Mouse (Mus musculus): Measurements from ENCODE around the gene Gm28635.

Gene Gm28635

DNA sequence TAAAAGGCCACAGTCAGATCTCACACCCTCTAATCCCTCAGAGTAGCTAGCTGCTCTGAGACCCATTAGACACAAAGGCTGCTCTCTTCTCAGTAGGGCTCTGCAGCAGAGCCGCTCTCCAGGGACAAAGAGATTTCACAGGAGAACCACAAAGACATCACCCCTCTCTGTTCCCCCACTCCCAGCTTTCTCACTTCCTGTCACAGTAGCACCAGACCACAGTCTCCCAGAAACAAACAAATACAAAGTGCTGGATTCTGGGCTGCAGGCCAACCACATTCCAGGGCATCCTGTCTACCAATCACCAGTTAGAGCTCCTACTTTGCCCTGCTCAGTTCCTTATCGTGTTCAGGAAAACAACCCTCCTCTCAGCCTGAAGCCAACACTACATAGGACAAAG lies 42.2 kb downstream of the Gm28635 start:
- DNase-seq, result peak; percentile 93 to 95

GRCm38 (mm10) chr2:84634934-84635482 lies 42.8 kb downstream of the Gm28635 start:
- DNase-seq, result peak in 1 of 2 experiments; percentile 47

DNA sequence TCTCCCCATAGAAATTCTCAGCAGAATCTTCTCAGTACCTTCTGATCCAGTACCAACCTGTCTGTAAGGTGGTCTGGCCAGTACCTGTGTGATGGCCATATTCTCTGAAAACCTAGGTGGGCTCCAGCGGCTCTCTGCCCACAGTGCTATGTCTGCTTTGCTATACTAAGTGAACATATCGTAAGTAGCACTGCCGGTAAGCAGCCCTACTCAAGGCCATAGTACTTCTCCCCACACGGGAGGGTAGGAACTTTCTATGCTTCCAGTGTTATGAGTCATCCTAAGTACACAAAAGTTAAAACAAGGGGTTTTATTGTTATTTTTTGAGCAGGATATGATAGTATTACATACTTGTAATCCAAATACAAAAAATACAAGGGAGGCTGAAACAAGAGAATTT lies 43.8 kb downstream of the Gm28635 start:
- no peak for DNase-seq

- peak; percentile 27 to 45 for DNase-seq
These were observed 44.8 kb downstream of the Gm28635 start for GRCm38 (mm10) chr2:84632999-84633398.

DNA sequence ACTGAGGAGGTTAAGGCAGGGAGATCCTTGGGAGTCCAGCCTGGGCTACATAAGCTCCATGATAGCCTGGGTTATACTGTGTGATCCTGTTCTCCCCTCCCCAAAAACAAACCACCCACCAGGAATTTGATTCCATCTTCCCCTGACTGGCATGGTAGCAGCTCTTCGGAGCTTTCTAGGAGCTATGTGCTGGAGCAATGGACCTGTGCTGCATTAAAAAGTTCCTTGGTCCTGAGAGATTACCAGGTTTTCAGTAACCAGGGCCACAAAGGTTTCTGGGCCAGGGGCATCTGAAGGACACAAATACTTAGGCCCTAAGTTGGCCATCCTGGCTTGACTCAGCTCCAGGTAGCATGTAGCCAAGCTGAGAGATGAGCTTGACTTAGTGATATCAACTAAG lies 45.8 kb downstream of the Gm28635 start:
- DNase-seq, result no peak

DNA sequence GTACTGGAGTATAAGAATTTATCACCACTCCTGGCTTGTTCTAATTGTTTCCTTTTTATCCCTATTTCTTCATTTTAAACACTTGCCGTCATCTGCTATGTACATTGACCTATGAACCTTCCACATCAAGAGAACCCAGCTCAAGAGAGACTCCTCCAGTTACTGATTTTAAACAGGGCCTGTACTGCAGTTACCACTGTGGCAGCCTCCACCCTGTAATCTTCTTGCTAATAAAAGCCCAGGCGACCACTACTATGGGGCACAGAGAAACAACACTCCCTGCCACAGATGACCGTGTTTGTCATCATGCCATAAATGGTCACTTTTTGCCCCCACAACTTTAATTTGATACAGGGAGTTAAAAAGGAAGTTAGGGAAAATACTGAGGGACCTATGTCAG lies 50.8 kb downstream of the Gm28635 start:
- DNase-seq, result no peak

DNA sequence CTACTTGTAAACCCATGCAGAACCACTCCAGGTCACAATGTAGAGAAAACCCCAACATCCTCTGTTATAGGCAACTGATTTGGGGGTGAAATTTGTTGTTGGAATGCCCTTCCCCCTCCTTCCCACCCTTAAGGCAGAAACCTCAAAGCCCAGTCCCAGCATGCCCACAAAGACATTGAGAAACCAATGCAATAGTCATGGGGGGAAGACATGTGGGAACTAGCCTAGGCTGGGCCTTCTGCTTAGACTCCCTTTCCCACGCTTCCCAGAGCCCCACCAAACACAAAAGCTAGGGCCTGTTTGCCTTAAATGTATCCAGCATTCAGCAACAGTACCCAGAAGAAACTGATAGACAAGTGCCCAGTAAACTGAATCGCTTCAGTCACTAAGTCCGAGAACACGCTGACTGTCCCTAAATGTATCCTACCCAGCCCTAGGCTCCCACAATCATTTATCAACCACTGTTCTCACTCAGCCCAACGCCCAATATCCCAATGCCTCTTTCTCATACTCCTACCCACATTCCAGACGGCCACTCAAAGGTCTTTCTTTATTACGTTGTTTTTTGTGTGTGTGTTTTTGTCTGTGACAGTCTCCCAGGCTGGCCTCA lies 51.4 kb downstream of the Gm28635 start:
- DNase-seq, result no peak

DNA sequence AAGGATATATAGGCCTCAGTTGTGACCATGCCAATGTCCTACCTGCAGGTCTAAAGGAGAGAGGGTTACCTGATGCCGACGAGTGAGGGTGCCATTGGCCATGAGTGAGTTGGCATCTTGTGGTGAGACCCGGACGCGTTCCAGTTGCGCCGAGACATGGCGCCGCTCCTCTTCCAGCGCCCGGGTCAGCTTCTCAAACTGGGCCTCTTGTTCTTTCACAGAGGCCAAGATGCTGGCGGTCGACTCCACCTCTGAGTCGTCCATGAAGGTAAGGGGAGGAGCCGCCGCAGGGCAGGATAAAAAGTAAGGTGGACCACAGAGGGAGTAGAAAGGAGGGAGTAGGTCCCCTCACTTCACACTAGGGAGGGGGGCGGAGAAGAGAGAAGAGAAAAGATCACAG lies 53.6 kb downstream of the Gm28635 start:
- no peak for DNase-seq

DNA sequence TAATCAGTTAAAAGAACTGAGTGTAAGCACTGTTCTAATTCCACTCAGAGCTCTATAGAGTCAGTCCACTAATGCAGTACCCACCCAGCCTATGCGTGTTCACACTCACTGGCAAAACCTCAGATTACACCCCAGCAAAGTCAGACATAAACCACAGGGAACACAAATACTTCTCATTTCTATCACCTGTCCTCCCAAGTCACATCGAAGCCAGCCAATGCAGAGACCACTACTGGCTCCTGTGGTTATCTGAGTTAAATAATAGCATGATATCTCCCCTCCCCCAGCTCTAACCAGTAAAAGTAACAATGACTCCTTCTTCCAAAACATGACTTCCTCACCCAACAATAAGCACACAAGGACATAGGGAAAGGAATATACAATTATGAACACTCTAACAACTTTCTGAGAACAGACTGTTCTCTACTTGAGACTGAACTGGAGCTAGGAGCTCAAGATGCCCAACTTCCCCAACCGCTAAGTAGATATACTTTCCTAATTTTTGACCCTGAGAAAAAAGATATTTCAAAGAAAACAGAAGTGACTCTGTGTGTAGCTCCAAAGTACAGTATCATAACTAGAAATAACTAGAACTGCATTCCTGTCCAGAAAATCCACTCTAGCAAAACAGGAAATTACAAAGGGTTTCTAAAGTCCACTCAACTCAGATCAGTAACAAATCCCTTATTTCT lies 54.3 kb downstream of the Gm28635 start:
- DNase-seq, result no peak

DNA sequence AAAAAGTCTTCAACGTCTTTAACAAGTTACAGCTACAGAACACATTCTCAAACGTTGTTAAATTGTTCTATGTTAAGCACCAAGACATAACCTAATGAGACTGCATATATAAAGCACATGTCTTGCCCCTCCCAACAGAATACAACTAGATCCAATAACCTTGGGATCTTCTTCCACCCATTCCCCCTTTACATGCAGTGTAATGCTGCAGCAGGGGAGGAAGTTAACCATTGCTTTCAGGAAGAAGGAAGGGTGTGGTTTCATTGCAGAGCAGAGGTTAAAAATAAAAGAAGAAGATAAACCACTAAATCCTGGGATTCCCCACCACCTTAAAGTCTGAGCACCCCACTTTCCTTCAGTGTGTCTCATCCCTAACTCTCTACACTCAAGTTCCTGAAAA lies 55.2 kb downstream of the Gm28635 start:
- DNase-seq, result no peak

- DNase-seq, result no peak
These were observed 58.0 kb downstream of the Gm28635 start for GRCm38 (mm10) chr2:84619646-84620340.

- DNase-seq, result no peak
These were observed 58.9 kb downstream of the Gm28635 start for GRCm38 (mm10) chr2:84618914-84619313.

DNA sequence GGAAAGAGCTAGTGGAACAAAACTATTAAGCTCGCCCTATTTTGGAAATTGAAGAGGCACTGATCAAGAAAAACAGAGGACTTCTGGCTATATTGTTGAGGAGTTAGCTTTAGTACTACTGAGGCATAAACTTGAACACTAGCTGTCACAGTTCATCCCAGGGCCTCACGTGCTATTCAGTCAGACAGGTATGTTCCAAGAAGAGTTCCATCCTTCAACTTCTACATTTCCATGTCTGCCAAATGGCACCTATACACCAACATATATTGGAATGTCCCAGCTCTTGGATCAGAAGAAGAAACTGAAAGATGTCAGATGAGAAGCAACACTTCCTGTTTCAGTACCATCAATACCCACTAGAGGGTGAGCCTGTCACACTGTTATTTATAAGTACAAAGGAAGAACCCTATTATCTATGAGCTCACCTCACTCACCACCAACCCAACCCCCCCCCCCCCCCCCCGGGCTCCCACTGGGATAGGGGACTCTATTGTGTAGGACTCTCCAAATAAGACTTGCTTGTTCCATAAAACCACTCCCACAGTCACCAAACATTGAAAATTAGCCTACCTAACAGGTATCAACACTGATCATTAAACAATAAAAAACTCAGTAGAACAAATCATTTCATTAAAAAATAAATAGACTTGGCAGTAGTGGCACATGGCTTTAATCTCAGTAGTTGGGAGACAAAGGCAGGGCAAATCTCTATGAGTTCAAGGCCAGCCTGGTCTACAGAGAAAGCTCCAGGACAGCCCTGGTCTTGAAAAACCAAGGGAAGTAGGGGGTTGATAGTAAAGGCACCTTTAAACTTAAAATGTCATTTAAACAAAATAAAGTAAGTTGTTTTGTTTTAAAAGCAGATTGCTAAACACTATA lies 60.0 kb downstream of the Gm28635 start:
- peak in 1 of 2 experiments; percentile 31 for DNase-seq

DNA sequence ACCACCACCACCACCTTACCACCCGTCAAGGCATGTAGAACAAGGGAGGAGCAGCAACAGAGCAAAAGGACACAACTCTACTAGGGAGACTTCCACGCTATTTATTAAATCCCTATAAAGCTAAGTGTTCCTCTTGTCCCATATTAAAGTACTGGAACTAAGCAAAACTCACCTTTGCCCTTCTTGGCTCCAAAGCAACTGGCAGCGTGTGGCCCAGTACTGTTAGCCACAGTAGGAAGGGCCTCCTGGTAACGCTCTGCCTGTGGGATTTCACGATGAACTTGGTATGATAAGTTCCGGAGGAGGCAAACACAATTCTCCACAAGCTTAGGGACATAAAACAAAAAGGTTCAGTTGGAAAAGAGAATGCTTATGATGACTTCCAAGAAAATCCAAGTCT lies 65.1 kb downstream of the Gm28635 start:
- no peak for DNase-seq

GRCm38 (mm10) chr2:84607842-84608241 lies 70.0 kb downstream of the Gm28635 start:
- DNase-seq, result no peak

DNA sequence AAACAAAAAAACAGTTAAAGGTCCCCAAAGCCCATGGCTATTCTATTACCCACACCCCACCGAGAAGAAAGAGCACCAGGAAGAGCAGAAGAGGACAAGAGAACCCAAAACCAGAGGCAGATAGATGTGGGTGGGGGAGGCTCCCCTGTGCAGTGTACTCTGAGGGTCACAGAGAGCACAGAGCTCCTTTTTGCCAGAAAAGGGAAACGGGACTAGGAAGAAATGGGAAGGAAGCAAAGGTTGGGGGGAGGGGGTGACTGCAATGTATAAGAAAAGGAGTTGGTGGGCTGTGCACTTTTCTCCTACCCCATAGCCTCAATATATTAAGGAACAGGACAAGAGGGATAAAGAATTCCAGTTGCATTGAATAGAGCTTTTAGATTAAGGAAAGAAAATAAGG lies 76.9 kb downstream of the Gm28635 start:
- no peak for DNase-seq

- no peak for DNase-seq
These were observed 78.5 kb downstream of the Gm28635 start for GRCm38 (mm10) chr2:84599270-84599888.

GRCm38 (mm10) chr2:84597123-84597522 lies 80.7 kb downstream of the Gm28635 start:
- no peak for DNase-seq

- DNase-seq, result no peak
These were observed 85.0 kb downstream of the Gm28635 start for GRCm38 (mm10) chr2:84592801-84593200.

DNA sequence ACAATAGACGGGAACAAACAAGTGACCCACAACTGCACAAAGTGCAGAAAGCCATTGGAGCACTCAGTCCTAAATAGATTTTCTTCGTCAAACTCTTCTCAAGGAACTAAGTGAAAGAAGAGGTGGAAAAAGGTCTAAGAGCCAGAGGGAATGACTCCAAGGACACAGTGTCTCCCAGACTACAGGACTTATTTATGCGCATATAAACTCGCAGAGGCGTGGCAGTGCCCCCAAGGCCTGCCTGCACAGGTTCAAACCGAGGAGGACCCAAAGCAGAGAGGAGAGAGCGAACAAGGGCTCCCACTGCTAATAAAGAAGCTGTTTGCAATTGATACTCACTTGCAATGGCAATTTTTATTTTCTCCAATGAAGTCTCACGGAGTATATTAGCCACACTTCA lies 92.1 kb downstream of the Gm28635 start:
- no peak for DNase-seq

- DNase-seq, result no peak
These were observed 95.6 kb downstream of the Gm28635 start for GRCm38 (mm10) chr2:84582286-84582685.

DNA sequence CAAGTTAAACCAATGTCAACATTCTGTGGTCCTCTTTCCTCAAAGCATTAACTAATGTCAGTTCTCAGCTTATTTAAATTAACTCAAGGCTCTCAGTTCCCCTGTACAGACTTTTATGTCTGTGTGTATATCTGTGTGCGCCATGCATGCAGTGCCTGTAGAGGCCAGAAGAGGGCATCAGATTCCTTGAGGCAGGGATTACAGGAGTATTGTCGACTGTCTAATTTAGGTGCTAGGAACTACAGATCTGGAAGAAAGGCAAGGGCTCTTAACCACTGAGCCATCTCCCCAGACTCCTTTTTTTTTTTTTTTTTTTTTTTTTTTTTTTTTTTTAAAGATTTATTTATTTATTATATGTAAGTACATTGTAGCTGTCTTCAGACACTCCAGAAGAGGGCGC lies 96.6 kb downstream of the Gm28635 start:
- peak; percentile 23 for DNase-seq

All from kidney, postnatal 4 days (tissue).